Mouse (Mus musculus) cortical plate, adult 2 months (tissue): Measurements from ENCODE around the gene Gm21746. TPM values are rescaled to one million over a fixed set of nuclear protein-coding genes. Genes with fewer than 3 reads are reported as not detected.
"Not testable (repeated sequence)": the region's sequence is repeated elsewhere in the genome, so short reads cannot be mapped to it uniquely, and the experiment has no call there.

Experiments
- H3K27ac ChIP-seq: fragments of 200-500 bp; 2 replicates; pipeline ENCODE4 v1.5.1; 2012; ENCODE audit warnings: low read length, control low read depth, inconsistent platforms; ENCODE audit not compliant: insufficient read depth
- H3K4me1 ChIP-seq: fragments of 200-500 bp; 2 replicates; pipeline ENCODE4 v1.6.1; 2011; ENCODE audit warnings: low read length; ENCODE audit not compliant: control insufficient read depth, insufficient read depth
- H3K4me3 ChIP-seq: fragments of 200-500 bp; 2 replicates; pipeline ENCODE4 v1.5.1; 2011; ENCODE audit warnings: mild to moderate bottlenecking, low read length, control low read depth; ENCODE audit not compliant: insufficient read depth
- polyA plus RNA-seq: library from polyadenylated mRNA; depleted of rRNA; stranded (reverse); fragments of >200 nt; gene quantifications from 2 replicates; pipeline ENCODE4 v1.2.3, GENCODE M21; 2012; rRNA removed

Gene Gm21746
- not detected in 2 replicates for polyA plus RNA-seq

GRCm38 (mm10) chrY:6237895-6238294 lies at the start of gene Gm21746:
Gene Gm21746 (minus strand): TSS chrY:6237995.
- H3K27ac ChIP-seq, H3K4me3 ChIP-seq, H3K4me1 ChIP-seq: not testable (repeated sequence)

GRCm38 (mm10) chrY:6266798-6267197 lies 29.0 kb upstream of the Gm21746 start, which contains the start of gene Gm20873:
Gene Gm20873 (plus strand): TSS chrY:6267098.
- H3K4me3 ChIP-seq, H3K27ac ChIP-seq, H3K4me1 ChIP-seq: not testable (repeated sequence)

Other genes with a start within 250 kb of the Gm21746 start
- gene Gm20873, start 29.1 kb upstream of the Gm21746 start, polyA plus RNA-seq = not detected in 2 replicates